ENCODE assay signal across 22 mouse cellular contexts in the genomic region with DNA sequence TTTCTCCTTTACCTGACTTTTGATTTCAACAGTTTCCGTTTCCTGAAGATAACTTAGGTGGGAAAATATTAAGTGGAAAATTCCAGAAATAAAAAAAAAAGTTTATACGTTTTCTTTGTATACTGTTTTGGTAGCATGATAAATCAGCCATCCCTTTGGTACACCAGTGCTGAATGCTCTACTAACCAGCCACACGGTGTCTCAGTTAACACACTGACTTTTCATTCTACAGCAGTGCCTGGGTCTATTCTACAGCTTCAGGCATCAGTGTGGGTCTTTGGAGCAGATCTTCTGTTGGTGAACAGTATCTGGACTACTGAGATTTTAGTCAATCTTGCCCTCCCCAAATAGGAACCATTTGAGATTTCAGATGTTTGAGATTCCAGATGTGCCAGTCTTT. TPM values are rescaled to one million over a fixed set of nuclear protein-coding genes. Genes with fewer than 3 reads are reported as not detected.
DNase-seq lines count a peak whose midpoint lies in the region; ATAC-seq and TF ChIP-seq lines count a peak whose summit lies in the region.
"Had no signal": no experiment of that assay in that cellular context is flagged by ENCODE, and none has a peak within 500 bp of the region (broad histone marks: within the 10 kb centered on the region; RNA-seq: fewer than 3 reads in every experiment).

No protein-coding gene starts in this region.

- H3K27me3 ChIP-seq in forebrain, embryonic 11.5 days (ENCODE audit: control insufficient read depth, insufficient read depth, low read length), result no peaks in the 10 kb centered on the region
- H3K27me3 ChIP-seq in forebrain, embryonic 12.5 days, result peaks cover 11% of the 10 kb centered on the region; the same call in 1 of the 2 replicates
- no peaks in the 10 kb centered on the region for H3K27me3 ChIP-seq in kidney, postnatal 0 days (ENCODE audit: insufficient read depth, low read length)
- H3K27me3 ChIP-seq in lung, postnatal 0 days (replicated peaks; ENCODE audit: insufficient read depth, low read length), result no peaks in the 10 kb centered on the region
- H3K27me3 ChIP-seq: hindbrain, embryonic 12.5 days had no signal

- TF ChIP-seq CTCF in kidney, postnatal 0 days (IDR thresholded peaks at IDR 0.05; ENCODE audit: low read depth), result peak; percentile 22; the same call in 1 of the 2 replicates
- TF ChIP-seq CTCF in lung, postnatal 0 days (IDR thresholded peaks at IDR 0.05), result peak; percentile 13; the same call in 1 of the 2 replicates
- TF ChIP-seq CTCF in lung, adult 2 months (IDR thresholded peaks at IDR 0.05; ENCODE audit: insufficient read depth, low read length), result no peak

- TF ChIP-seq POLR2A in lung, adult 2 months (IDR thresholded peaks at IDR 0.05; ENCODE audit: borderline replicate concordance, extremely low read depth, low read depth, low read length), result no peak

- H3K9me3 ChIP-seq in forebrain, embryonic 11.5 days (ENCODE audit: control insufficient read depth, low read length), result no peaks in the 10 kb centered on the region
- no peaks in the 10 kb centered on the region for H3K9me3 ChIP-seq in forebrain, embryonic 12.5 days
- H3K9me3 ChIP-seq in kidney, postnatal 0 days (replicated peaks; ENCODE audit: low read length), result no peaks in the 10 kb centered on the region
- H3K9me3 ChIP-seq in lung, postnatal 0 days (ENCODE audit: low read length), result no peaks in the 10 kb centered on the region
- H3K9me3 ChIP-seq: embryonic facial prominence, embryonic 10.5 days; G1E; heart, embryonic 10.5 days; hindbrain, embryonic 12.5 days had no signal

- H3K4me1 ChIP-seq in forebrain, embryonic 11.5 days (replicated peaks; ENCODE audit: control insufficient read depth, insufficient read depth, low read length), result 0 out of 2 replicates have a peak, but pooled peaks cover 3% of the 10 kb centered on the region
- H3K4me1 ChIP-seq in forebrain, embryonic 12.5 days, result peaks cover 14% of the 10 kb centered on the region
- 0 out of 2 replicates have a peak, but pooled peaks cover 6% of the 10 kb centered on the region for H3K4me1 ChIP-seq in kidney, postnatal 0 days (replicated peaks; ENCODE audit: insufficient read depth, low read length)
- peaks cover 6% of the 10 kb centered on the region; the same call in 1 of the 2 replicates for H3K4me1 ChIP-seq in lung, postnatal 0 days (ENCODE audit: insufficient read depth, low read depth, low read length)
- H3K4me1 ChIP-seq in lung, adult 2 months (ENCODE audit: control insufficient read depth, insufficient read depth, low read length), result no peaks in the 10 kb centered on the region

- H3K4me2 ChIP-seq in forebrain, embryonic 11.5 days (ENCODE audit: low read depth, low read length, severe bottlenecking), result no peak overlapping the region
- no peak overlapping the region for H3K4me2 ChIP-seq in forebrain, embryonic 12.5 days
- no peak overlapping the region for H3K4me2 ChIP-seq in kidney, postnatal 0 days (ENCODE audit: low read length)
- no peak overlapping the region for H3K4me2 ChIP-seq in lung, postnatal 0 days (replicated peaks; ENCODE audit: low read depth, low read length)
- H3K4me2 ChIP-seq: hindbrain, embryonic 12.5 days had no signal

- H3K4me3 ChIP-seq in forebrain, embryonic 11.5 days (ENCODE audit: low read depth, low read length), result no peak overlapping the region
- no peak overlapping the region for H3K4me3 ChIP-seq in forebrain, embryonic 12.5 days (replicated peaks)
- H3K4me3 ChIP-seq in kidney, postnatal 0 days (replicated peaks; ENCODE audit: low read depth, low read length), result no peak overlapping the region
- H3K4me3 ChIP-seq in lung, postnatal 0 days (ENCODE audit: low read depth, low read length), result no peak overlapping the region
- H3K4me3 ChIP-seq in lung, adult 2 months (replicated peaks; ENCODE audit: extremely low read depth, low read depth, low read length), result no peak overlapping the region
- H3K4me3 ChIP-seq: embryonic facial prominence, embryonic 10.5 days; heart, embryonic 10.5 days; hindbrain, embryonic 12.5 days had no signal

- WGBS in forebrain, embryonic 11.5 days, result 82% methylated on average over 3 of the region's 3 CpGs
- 85% methylated on average over 3 of the region's 3 CpGs for WGBS in forebrain, embryonic 12.5 days
- WGBS in kidney, postnatal 0 days, result 72% methylated on average over 3 of the region's 3 CpGs
- WGBS in lung, postnatal 0 days, result 70% methylated on average over 3 of the region's 3 CpGs
- WGBS in lung, adult 2 months, result 68% methylated on average over 3 of the region's 3 CpGs

- H3K36me3 ChIP-seq in forebrain, embryonic 11.5 days (ENCODE audit: control insufficient read depth, insufficient read depth, low read length), result no peaks in the 10 kb centered on the region
- no peaks in the 10 kb centered on the region for H3K36me3 ChIP-seq in forebrain, embryonic 12.5 days (replicated peaks)
- no peaks in the 10 kb centered on the region for H3K36me3 ChIP-seq in kidney, postnatal 0 days (ENCODE audit: insufficient read depth, low read length)
- no peaks in the 10 kb centered on the region for H3K36me3 ChIP-seq in lung, postnatal 0 days (ENCODE audit: insufficient read depth, low read length)
- H3K36me3 ChIP-seq: embryonic facial prominence, embryonic 10.5 days; G1E; heart, embryonic 10.5 days; hindbrain, embryonic 12.5 days had no signal

- no peak overlapping the region for H3K27ac ChIP-seq in forebrain, embryonic 11.5 days (ENCODE audit: low read depth, low read length)
- no peak overlapping the region for H3K27ac ChIP-seq in forebrain, embryonic 12.5 days
- no peak overlapping the region for H3K27ac ChIP-seq in kidney, postnatal 0 days
- no peak overlapping the region for H3K27ac ChIP-seq in lung, postnatal 0 days (ENCODE audit: low read length)
- H3K27ac ChIP-seq: embryonic facial prominence, embryonic 10.5 days; heart, embryonic 10.5 days; hindbrain, embryonic 12.5 days had no signal

- TF ChIP-seq EP300 in lung, postnatal 0 days (IDR thresholded peaks at IDR 0.05), result no peak

- no peak for ATAC-seq in forebrain, embryonic 11.5 days (replicated peaks; ENCODE audit: low FRiP score)
- ATAC-seq in forebrain, embryonic 12.5 days (ENCODE audit: low FRiP score), result no peak
- no peak for ATAC-seq in kidney, postnatal 0 days (replicated peaks; ENCODE audit: low FRiP score, low read depth)
- ATAC-seq in lung, postnatal 0 days, result no peak
- ATAC-seq: CD4-positive, CD25-positive, alpha-beta regulatory T cell, adult 4 months; forebrain, embryonic 16.5 days had no signal

- no peak overlapping the region for H3K9ac ChIP-seq in forebrain, embryonic 11.5 days (ENCODE audit: low read length)
- no peak overlapping the region for H3K9ac ChIP-seq in forebrain, embryonic 12.5 days
- H3K9ac ChIP-seq in kidney, postnatal 0 days (ENCODE audit: low read depth, low read length), result no peak overlapping the region
- no peak overlapping the region for H3K9ac ChIP-seq in lung, postnatal 0 days (replicated peaks; ENCODE audit: low read depth)
- H3K9ac ChIP-seq: hindbrain, embryonic 12.5 days had no signal

- DNase-seq in forebrain, embryonic 11.5 days (ENCODE audit: low spot score), result peak; percentile 5
- DNase-seq in kidney, postnatal 0 days (ENCODE audit: low spot score), result no peak
- no peak for DNase-seq in kidney, adult 9 months
- no peak for DNase-seq in lung, postnatal 0 days (ENCODE audit: low spot score)
- no peak for DNase-seq in lung, adult 2 months
- no peak for DNase-seq in retina, postnatal 1 day
- DNase-seq: adrenal gland, postnatal 14 days; B cell, adult 2 months; cerebellum, adult 18-20 months; cerebellum, adult 9-11 months; cerebellum, postnatal 36 days; gastrocnemius, postnatal 36 days; heart, adult 11 months; heart, postnatal 10 days; heart, postnatal 4 days had no signal

RNA-seq across cellular contexts. Expression of gene Mettl24, which starts 4.6 kb away (rescaled TPM):
- polyA plus RNA-seq in forebrain, embryonic 11.5 days (2014; fragmentation: Nextera tagmentation; extraction: Ambion mirVana), result 0.52 and 1.2 TPM in 2 replicates
- 0.63 and 0.73 TPM in 2 replicates for polyA plus RNA-seq in forebrain, embryonic 12.5 days (2016; fragmentation: Nextera tagmentation; extraction: Ambion mirVana)
- polyA plus RNA-seq in kidney, postnatal 0 days (2015; fragmentation: Nextera tagmentation; extraction: Ambion mirVana), result 3.5 and 3.9 TPM in 2 replicates
- 17.1 and 21.6 TPM in 2 replicates for polyA plus RNA-seq in lung, postnatal 0 days (2015; fragmentation: Nextera tagmentation; extraction: Ambion mirVana)
- 16.9 and 18.2 TPM in 2 replicates for polyA plus RNA-seq in lung, adult 2 months (2012; rRNA removed)
- polyA plus RNA-seq: G1E had no signal

RNA-seq across cellular contexts. Expression of gene Ddo, which starts 48.7 kb away (rescaled TPM):
- polyA plus RNA-seq in forebrain, embryonic 11.5 days (2014; fragmentation: Nextera tagmentation; extraction: Ambion mirVana), result 0.09 and 0.15 TPM in 2 replicates
- polyA plus RNA-seq in forebrain, embryonic 12.5 days (2016; fragmentation: Nextera tagmentation; extraction: Ambion mirVana), result 0.23 TPM in 1 of 2 replicates, not detected in the other
- 3.2 and 3.6 TPM in 2 replicates for polyA plus RNA-seq in kidney, postnatal 0 days (2015; fragmentation: Nextera tagmentation; extraction: Ambion mirVana)
- polyA plus RNA-seq in lung, postnatal 0 days (2015; fragmentation: Nextera tagmentation; extraction: Ambion mirVana), result 5.0 and 5.5 TPM in 2 replicates
- 9.1 and 11.3 TPM in 2 replicates for polyA plus RNA-seq in lung, adult 2 months (2012; rRNA removed)
- polyA plus RNA-seq: G1E had no signal
